Mouse (Mus musculus) thymus, postnatal 14 days (tissue): ENCODE results near the gene 4930453N24Rik.

ENCODE experiments used
- DNase-seq: peaks from one replicate; pipeline ENCODE4 v3.0.0; 2021

The 4930453N24Rik gene

DNA sequence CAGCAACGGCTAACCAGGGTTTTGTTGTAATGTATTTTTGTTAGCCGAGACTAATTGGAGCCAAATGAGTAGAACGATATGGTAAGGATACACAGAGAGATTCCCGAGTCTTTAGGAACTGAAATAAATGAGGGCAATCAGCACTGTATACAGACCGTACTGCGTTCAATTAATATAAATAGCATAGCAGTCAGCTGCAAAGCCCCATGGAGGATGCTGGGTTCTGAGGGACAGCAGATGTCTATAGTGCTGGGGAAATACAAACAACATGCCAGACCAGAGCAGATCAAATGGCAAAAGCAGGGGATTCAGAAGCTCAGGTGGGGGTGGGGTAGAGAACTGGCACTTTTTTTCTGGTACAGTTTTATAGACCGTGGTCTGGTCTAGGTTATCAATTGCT lies 51.9 kb downstream of the 4930453N24Rik start:
- no peak for DNase-seq

DNA sequence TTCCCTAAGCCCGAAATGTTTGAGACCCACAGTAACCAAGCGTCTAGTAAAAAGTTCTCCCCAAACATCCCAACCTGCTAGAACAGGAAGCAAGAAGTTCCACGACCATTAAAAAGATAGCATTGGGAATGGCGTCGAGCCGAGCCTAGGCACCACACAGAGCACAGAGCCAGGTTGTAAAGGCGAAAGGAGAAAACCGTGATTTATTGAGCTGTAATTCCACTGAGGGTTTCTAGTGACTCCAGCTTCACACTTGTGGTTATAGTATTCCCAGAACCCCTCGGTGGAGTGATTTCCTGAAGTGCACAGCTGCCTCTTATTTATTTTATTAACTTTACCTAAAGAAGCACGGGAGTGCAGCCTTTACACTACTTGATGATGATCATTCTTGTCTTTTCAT lies 53.1 kb downstream of the 4930453N24Rik start:
- no peak for DNase-seq

DNA sequence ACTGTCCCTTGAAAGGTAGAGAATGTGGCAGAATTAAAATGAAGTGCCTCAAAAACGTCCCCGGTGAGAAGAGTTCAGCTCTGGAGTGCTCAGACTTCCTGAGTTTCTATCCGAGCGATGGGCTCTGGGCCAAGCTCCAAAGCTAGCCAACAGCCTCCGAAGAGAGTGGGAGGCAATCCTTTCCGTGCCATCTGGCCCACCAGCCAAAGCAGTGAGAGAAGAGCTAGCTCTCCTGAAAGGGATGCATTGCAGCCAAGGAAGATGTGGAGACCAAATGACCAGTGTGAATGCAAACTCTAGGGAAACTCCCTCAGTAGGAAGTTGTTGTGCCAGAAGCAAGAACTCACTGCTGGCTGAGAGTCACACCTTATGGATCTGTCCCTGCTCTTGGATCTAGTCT lies 59.1 kb downstream of the 4930453N24Rik start:
- DNase-seq = no peak
